Mouse (Mus musculus): ENCODE results near the gene Trim14. TPM values are rescaled to one million over a fixed set of nuclear protein-coding genes. Genes with fewer than 3 reads are reported as not detected.

The Trim14 gene
- polyA plus RNA-seq, 1 experiment from 2014 or later, result 2.1 TPM

DNA sequence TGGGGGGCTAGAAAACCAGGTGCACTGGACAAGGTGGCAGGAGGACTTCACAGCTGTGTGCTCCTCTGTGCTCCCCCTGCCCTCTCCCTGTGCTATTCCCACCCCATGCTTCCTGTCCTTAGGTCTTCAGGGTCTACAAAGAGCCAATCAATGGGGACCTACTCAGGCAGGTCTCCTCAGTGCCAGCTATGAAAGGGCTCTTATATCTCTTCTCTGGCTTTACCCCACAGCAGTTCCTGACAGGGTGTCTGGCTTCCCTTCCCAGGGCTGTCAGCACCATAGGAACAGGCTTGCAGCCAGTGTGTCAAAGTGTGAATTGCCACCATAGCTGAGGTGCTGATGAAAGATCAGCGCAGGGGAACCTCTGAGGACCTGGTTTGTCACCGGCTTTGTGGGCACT is 15.4 kb downstream of the Trim14 start:
- Histone ChIP-seq H3K4me1 (replicated peaks) (no peaks in the 10 kb centered on the region), H3K4me3 (no peak overlapping the region), H3K4me2 (no peak overlapping the region), H3K27ac (replicated peaks) (no peak overlapping the region), H3K9me3 (no peaks in the 10 kb centered on the region; the same call in 1 of the 2 replicates), H3K9ac (no peak overlapping the region), H3K27me3 (no peaks in the 10 kb centered on the region), H3K36me3 (no peaks in the 10 kb centered on the region)
- 88% methylated on average over 2 of the region's 2 CpGs for WGBS
- no peak for ATAC-seq (ENCODE audit: low read depth)

DNA sequence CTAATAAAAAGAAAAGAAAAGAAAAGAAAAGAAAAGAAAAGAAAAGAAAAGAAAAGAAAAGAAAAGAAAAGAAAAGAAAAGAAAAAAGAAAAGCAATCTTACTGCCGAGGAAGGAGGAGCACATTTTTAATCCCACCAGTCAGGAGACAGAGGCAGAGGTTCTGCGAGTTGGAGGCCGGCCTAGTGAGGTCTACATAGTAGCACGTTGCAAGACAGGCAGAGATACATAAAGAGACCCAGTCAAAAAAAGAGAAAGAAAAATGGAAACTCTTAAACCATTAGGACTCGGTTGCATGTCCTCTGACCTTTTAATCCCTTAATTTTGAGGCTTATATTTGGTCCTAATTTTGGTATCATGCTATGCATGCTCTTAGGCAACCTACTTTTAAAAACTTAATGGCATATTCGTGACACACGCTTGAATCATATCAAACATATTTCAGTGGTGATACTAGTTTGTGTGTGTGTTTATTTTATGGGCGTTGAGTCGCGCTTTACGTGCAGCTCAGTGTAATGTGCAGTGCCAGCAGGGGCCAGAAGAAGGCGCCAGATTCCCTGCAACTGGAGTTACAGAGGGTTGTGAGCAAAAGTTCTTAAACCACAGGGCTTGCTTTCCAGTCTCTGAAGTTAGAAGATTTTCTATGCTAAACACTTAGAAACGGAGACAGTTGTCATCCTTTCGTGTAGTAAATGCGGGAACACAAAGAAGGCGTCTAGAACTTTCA is 28.0 kb downstream of the Trim14 start:
- H3K36me3 ChIP-seq, result peaks cover under 1% of the 10 kb centered on the region
- H3K9ac ChIP-seq, result no peak overlapping the region
- H3K27ac ChIP-seq (replicated peaks), result no peak overlapping the region
- WGBS, result 10% methylated on average over 16 of the region's 16 CpGs
- H3K27me3 ChIP-seq, result peaks cover 22% of the 10 kb centered on the region
- H3K9me3 ChIP-seq, result no peaks in the 10 kb centered on the region
- H3K4me3 ChIP-seq, result peak overlapping the region; percentile 66; the same call in 1 of the 2 replicates
- peaks cover 21% of the 10 kb centered on the region; the same call in 1 of the 2 replicates for H3K4me1 ChIP-seq (replicated peaks)
- ATAC-seq (ENCODE audit: low read depth), result peak; percentile 52
- H3K4me2 ChIP-seq, result peak overlapping the region; percentile 79

DNA sequence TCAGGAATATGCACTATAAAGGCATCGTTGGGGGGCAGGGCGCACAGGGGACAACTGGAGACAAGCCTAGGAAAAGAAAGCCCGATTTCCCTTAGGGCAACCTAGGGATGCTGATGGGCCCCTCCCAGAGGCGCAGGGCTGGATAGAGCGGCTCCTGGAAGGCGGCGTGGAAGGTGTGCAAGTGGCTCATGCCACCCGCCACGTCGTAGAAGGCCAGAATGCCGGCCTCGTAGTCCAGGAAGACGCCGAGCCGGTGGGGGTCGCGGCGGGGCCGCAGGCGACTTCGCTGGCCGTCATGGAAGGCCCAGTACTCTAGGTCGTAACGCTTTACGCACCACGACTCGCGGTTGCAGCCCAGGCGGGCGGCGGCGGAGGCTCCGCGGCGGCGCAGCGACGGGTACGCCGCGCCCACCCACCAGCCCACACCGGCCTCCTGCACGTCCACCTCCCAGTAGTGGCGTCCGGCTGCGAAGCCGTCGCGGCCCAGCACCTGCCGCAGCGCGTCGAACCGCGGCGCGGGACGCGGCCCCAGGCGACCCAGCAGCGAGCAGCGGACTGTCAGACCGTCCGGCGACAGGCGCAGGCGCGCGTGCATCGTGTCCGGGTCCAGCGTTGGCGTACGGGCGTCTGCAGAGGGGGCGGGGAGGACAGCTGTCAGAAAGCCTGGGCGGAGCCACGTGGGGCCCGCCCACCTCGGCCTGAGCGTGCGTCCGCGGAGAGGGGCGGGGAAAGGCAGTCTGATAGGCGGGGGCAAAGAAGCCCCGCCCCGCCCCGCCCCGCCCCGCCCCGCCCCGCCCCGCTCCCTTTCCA is 28.9 kb downstream of the Trim14 start:
- WGBS, result under 1% methylated on average over 92 of the region's 94 CpGs
- peak; percentile 98 for ATAC-seq (ENCODE audit: low read depth)
- peaks cover 21% of the 10 kb centered on the region; the same call in 1 of the 2 replicates for H3K4me1 ChIP-seq (replicated peaks)

DNA sequence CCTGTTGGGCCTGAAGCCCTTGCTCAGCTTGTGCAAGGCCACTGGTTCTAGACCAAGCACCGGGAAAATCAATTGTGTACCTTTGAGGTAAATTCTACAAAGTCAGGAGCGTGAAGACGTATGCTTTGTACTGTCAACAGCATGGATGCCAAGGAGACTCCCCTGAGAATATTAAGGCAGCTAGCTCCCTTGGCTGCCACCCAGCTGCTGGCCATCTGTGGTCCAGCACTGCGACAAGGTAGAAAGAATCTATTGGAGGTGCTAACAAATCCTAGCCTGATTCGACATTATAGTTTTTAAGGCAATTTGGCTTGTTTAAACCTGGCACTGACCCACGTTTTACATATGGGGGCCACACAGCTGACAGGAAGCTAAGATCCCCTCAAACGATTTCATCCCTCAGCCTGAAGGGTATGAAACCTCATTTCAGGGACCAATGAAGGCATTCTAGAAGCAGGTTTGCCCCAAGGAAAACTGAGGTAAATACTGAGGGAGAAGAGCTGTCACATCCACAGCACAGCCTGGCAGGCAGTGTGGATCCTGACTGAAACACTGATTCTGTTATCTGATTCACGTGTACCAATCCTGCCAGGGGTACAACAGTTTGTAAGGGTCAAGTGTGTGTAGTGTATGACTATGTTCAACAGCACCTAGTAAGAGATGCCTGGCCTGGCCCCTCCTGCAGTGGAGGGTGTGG is 30.4 kb downstream of the Trim14 start:
- H3K36me3 ChIP-seq, result peaks cover 20% of the 10 kb centered on the region
- no peak for ATAC-seq (ENCODE audit: low read depth)
- H3K4me1 ChIP-seq (replicated peaks), result peaks cover 21% of the 10 kb centered on the region; the same call in 1 of the 2 replicates
- H3K4me3 ChIP-seq, result no peak overlapping the region
- no peak overlapping the region for H3K4me2 ChIP-seq
- peaks cover 22% of the 10 kb centered on the region for H3K27me3 ChIP-seq
- 55% methylated on average over 8 of the region's 8 CpGs for WGBS
- H3K9ac ChIP-seq, result no peak overlapping the region
- no peaks in the 10 kb centered on the region for H3K9me3 ChIP-seq
- H3K27ac ChIP-seq (replicated peaks), result no peak overlapping the region

More for the DNA sequence above, 28.9 kb downstream of the Trim14 start:
- Histone ChIP-seq H3K9ac (peak overlapping the region; percentile 82), H3K27me3 (peaks cover 22% of the 10 kb centered on the region), H3K4me2 (peak overlapping the region; percentile 79), H3K4me3 (peak overlapping the region; percentile 66), H3K36me3 (peaks cover 10% of the 10 kb centered on the region), H3K27ac (replicated peaks) (peak overlapping the region; percentile 84), H3K9me3 (no peaks in the 10 kb centered on the region)

DNA sequence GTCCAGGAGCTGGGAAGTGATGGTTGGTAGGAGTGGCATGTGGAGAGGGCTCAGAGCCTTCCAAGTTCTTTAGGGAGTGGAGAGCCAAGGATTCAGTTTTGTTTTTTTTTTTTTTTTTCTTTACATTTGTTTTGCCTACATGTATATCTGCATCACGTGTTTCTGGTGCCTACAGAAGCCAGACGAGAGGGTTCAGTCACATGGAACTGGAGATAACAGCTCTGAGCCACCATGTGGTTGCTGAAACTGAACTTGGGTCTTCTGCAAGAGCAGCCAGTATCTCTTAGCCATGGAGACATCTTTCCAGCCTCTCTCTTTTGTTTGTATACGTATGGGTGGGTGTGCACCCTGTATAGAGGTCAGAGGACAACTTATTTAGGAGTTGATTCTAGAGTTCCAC is 32.1 kb downstream of the Trim14 start:
- Histone ChIP-seq H3K36me3 (peaks cover 32% of the 10 kb centered on the region), H3K4me3 (no peak overlapping the region), H3K9ac (no peak overlapping the region), H3K27ac (replicated peaks) (no peak overlapping the region), H3K9me3 (no peaks in the 10 kb centered on the region), H3K27me3 (peaks cover 22% of the 10 kb centered on the region), H3K4me2 (no peak overlapping the region), H3K4me1 (replicated peaks) (peaks cover 21% of the 10 kb centered on the region; the same call in 1 of the 2 replicates)
- 77% methylated on average over 3 of the region's 3 CpGs for WGBS
- no peak for ATAC-seq (ENCODE audit: low read depth)

DNA sequence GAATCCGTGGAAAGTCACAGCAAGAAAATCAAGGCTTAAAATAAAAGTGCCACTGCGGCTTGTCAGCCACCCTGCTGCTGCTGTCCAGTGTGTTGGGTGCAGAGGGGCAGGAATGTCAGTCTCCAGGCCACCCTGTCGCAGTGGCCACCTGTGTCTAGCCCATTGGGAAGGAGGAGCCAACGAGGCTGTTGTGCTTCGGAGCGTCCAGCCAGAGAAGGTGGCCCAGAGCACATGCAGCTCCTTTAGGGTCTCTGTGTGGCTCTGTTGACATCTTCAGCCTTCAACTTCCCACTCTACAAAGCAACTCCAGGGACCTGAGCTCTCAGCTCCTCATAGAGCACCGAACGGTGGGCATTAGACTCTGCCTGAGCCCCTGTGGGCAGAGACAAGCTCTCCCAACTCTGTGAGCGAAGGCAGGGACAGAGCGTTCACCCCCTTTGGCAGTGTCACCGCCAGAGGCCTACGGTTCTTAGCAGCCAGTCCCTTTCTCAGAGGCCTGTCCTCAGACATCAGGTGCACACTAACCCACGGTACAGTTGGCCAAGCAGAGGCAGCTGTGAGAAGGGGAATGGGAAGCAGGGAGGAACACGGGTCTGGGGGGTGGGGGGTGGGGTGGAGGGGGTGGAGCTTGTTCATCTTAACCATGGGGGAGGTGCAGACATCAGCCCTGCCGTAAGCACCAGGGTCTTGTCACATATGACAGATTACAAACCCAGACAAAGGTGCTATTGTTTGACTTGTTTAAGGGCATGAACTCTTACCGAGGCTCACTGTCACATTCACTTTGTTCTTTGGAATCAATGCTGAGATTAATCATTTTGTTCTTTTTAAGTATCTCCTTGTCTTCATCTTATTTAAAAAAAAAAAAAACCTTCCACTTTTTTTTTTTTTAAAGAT is 33.1 kb downstream of the Trim14 start:
- ATAC-seq (ENCODE audit: low read depth), result no peak
- no peak overlapping the region for H3K9ac ChIP-seq
- H3K36me3 ChIP-seq, result peaks cover 32% of the 10 kb centered on the region
- H3K4me2 ChIP-seq, result no peak overlapping the region
- WGBS, result 60% methylated on average over 16 of the region's 16 CpGs
- no peak overlapping the region for H3K4me3 ChIP-seq
- peaks cover 22% of the 10 kb centered on the region for H3K27me3 ChIP-seq
- peaks cover 21% of the 10 kb centered on the region; the same call in 1 of the 2 replicates for H3K4me1 ChIP-seq (replicated peaks)
- H3K27ac ChIP-seq (replicated peaks), result no peak overlapping the region
- H3K9me3 ChIP-seq, result no peaks in the 10 kb centered on the region

DNA sequence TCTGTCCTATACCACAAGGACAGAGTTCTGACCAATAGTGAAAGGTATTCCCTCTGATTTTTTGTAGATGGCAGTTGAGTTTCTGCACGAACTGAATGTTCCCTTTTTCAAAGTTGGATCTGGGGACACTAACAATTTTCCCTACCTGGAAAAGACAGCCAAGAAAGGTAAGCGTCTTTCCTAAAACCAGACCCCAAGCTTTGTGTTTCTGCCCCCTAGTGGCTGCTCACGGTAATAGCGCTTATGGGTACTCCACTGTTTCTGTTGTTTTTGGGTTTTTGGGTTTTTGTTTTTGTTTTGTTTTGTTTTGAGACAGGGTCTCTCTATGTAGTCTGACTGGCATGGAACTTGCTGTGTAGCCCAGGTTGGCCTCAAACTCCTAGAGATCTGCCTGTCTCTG is 37.0 kb downstream of the Trim14 start:
- H3K4me3 ChIP-seq, result no peak overlapping the region
- H3K9ac ChIP-seq, result no peak overlapping the region
- no peak overlapping the region for H3K4me2 ChIP-seq
- H3K27ac ChIP-seq (replicated peaks), result no peak overlapping the region
- 12% methylated on average over 4 of the region's 4 CpGs for WGBS
- no peaks in the 10 kb centered on the region for H3K27me3 ChIP-seq
- no peaks in the 10 kb centered on the region for H3K9me3 ChIP-seq
- peaks cover 62% of the 10 kb centered on the region for H3K36me3 ChIP-seq
- no peak for ATAC-seq (ENCODE audit: low read depth)
- H3K4me1 ChIP-seq (replicated peaks), result no peaks in the 10 kb centered on the region

DNA sequence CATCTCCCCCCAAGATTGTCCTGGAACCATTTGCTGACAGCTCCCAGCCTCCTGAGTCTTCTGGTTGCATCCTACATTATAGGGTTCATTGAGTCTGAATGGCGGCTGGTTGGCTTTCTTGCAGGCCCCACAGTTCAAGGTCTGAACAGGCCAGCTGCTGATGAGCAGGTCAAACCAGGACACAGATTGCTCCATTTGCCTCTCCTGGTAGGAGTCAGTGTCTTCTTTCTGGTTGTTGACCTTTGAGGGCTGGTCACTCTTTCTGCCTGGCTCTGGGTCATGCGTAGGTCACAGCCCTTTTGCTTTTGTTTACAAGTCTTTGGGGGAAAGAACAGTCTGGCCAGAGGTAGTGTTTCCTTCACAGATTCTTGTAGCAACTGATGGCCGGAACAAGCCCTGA is 37.4 kb downstream of the Trim14 start:
- H3K36me3 ChIP-seq, result peaks cover 66% of the 10 kb centered on the region

DNA sequence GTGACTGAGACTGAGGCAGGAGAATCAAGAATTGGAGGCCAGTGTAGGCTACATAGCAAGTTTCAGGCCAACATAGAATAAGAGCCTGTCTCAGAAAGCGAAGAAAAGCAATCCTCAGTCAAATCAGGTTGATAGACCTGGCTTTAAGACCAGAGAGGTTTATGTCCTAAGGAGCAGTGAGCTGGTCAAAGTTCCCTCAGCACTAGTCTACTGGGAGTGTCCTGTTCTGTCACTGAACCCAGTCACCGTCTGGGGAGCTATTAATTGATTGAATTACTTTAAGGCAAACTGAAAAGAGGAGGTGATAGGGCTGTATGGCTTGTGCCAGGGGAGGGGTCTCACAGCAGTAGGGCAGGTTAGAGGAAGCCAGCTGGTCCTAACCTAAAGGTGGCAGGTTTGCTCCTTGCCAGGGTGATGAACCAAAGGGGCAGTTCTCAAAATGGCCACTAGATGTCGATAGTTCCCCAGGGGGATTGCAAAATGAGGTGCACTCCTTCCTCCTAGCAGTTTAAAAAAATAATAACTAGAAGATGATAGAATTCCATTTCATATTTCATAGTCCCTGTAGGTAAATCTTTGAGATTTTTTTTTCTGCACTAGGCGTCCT is 38.6 kb downstream of the Trim14 start:
- 43% methylated on average over 4 of the region's 4 CpGs for WGBS
- Histone ChIP-seq H3K9ac (no peak overlapping the region), H3K36me3 (peaks cover 72% of the 10 kb centered on the region), H3K9me3 (no peaks in the 10 kb centered on the region), H3K4me3 (no peak overlapping the region), H3K4me2 (no peak overlapping the region), H3K4me1 (replicated peaks) (no peaks in the 10 kb centered on the region), H3K27ac (replicated peaks) (no peak overlapping the region), H3K27me3 (no peaks in the 10 kb centered on the region)
- ATAC-seq (ENCODE audit: low read depth), result no peak

More for the DNA sequence above, 37.4 kb downstream of the Trim14 start:
- Histone ChIP-seq H3K4me3 (no peak overlapping the region), H3K27me3 (no peaks in the 10 kb centered on the region), H3K4me1 (replicated peaks) (no peaks in the 10 kb centered on the region), H3K9ac (no peak overlapping the region), H3K9me3 (no peaks in the 10 kb centered on the region), H3K27ac (replicated peaks) (no peak overlapping the region), H3K4me2 (no peak overlapping the region)
- WGBS, result 45% methylated on average over 3 of the region's 3 CpGs
- ATAC-seq (ENCODE audit: low read depth), result no peak

DNA sequence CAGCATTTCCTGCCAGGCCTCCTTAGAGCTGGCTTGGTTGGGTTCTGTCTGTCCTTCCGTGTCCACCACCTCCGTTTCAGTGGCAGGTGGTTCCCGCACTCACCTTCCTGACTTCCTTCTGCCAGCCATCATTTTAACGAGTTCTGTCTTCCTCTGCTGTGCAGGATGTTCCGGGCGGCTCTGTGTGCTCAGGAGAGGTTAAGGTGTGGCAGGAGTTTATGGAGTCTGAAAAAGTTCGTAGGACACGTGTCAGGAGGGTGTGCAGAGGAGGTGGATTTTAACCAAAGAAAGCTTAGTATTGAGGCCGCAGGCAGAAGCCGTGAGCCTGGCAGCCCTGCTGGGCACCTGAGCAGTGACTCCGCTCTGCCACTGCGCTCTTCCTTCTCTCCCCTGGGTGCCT is 40.4 kb downstream of the Trim14 start:
- Histone ChIP-seq H3K9me3 (no peaks in the 10 kb centered on the region), H3K27ac (replicated peaks) (no peak overlapping the region), H3K36me3 (peaks cover 58% of the 10 kb centered on the region), H3K4me2 (no peak overlapping the region), H3K4me1 (replicated peaks) (peaks cover 4% of the 10 kb centered on the region; the same call in 1 of the 2 replicates), H3K9ac (no peak overlapping the region), H3K27me3 (no peaks in the 10 kb centered on the region), H3K4me3 (no peak overlapping the region)
- 89% methylated on average over 12 of the region's 12 CpGs for WGBS
- ATAC-seq (ENCODE audit: low read depth), result no peak

DNA sequence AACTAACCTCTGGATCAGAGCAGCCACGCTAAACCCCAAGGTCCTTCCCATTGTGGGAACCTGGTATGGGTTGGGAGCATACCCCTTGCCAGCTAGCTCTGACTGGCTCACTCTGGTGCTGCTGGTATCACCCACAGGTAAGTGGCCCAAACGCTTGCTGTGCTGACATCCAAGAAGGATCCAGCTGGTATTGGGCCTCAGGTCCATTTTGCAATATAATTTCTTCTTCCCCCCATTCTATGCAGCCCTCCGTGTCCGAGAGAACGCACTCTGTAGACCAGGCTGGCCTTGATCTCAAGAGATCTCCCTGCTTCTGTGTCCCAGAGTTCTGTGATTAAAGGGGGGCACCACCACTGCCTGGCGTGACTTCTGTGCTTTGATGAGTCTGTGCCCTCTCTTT is 42.9 kb downstream of the Trim14 start:
- H3K36me3 ChIP-seq, result peaks cover 45% of the 10 kb centered on the region
- WGBS, result 94% methylated on average over 6 of the region's 6 CpGs
- H3K27me3 ChIP-seq, result no peaks in the 10 kb centered on the region
- no peak overlapping the region for H3K27ac ChIP-seq (replicated peaks)
- no peak for ATAC-seq (ENCODE audit: low read depth)
- H3K9me3 ChIP-seq, result no peaks in the 10 kb centered on the region
- no peak overlapping the region for H3K4me2 ChIP-seq
- H3K9ac ChIP-seq, result no peak overlapping the region
- H3K4me3 ChIP-seq, result no peak overlapping the region
- H3K4me1 ChIP-seq (replicated peaks), result peaks cover 15% of the 10 kb centered on the region
